ENCODE assay signal across 8 mouse cellular contexts in the genomic region with DNA sequence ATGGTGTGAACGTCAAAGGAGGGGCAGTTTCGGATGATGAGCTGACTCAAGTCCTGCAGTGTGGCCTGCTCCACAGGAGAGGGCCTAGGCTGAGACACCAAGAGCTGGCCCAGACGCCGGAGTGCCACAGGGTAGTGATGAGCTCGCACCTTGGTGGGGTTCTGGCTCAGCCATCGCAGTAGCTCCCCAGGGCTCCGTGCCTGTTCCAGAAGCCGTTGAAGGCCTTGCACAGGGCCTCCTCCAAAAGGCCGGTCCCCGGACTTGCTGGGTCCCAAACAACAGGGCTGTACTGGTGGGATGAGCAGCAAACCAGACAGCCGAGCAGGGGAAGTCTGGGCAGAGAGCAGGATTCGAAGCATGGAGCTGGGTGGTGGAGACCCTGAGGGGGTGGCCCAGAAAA. TPM values are rescaled to one million over a fixed set of nuclear protein-coding genes. Genes with fewer than 3 reads are reported as not detected.
DNase-seq lines count a peak whose midpoint lies in the region; ATAC-seq and TF ChIP-seq lines count a peak whose summit lies in the region.

No protein-coding gene starts in this region.

- no peak overlapping the region for H3K9ac ChIP-seq in forebrain, embryonic 15.5 days (replicated peaks)
- H3K9ac ChIP-seq in liver, embryonic 16.5 days (ENCODE audit: low read depth, low read length), result peak overlapping the region; percentile 92

- no peak for ATAC-seq in G1E (ENCODE audit: extremely low read depth, insufficient number of reproducible peaks, low FRiP score, poor library complexity, severe bottlenecking)
- no peak for ATAC-seq in forebrain, embryonic 15.5 days (replicated peaks)
- no peak for ATAC-seq in liver, embryonic 16.5 days (ENCODE audit: low read depth)
- ATAC-seq in megakaryocyte progenitor cell, adult 5-6 weeks (replicated peaks; ENCODE audit: poor library complexity), result no peak

- no peaks in the 10 kb centered on the region for H3K27me3 ChIP-seq in heart, embryonic 10.5 days (ENCODE audit: insufficient read depth, poor library complexity, severe bottlenecking)
- no peaks in the 10 kb centered on the region for H3K27me3 ChIP-seq in G1E (ENCODE audit: insufficient read depth, low read length)
- peaks cover 6% of the 10 kb centered on the region; the same call in 1 of the 2 replicates for H3K27me3 ChIP-seq in forebrain, embryonic 15.5 days
- H3K27me3 ChIP-seq in liver, embryonic 16.5 days (ENCODE audit: control insufficient read depth, insufficient read depth, low read depth, low read length), result no peaks in the 10 kb centered on the region

- intact Hi-C loops in heart, postnatal 36 days (cut with DNase I), result no loop called here
- intact Hi-C loops in left cerebral cortex, postnatal 14 days (cut with DNase I), result no loop called here

- DNase-seq in heart, embryonic 10.5 days (ENCODE audit: low spot score), result no peak
- no peak for DNase-seq in heart, postnatal 36 days
- no peak for DNase-seq in G1E (ENCODE audit: low spot score)
- no peak for DNase-seq in spleen, postnatal 36 days (ENCODE audit: low spot score in 2 of 2)
- no peak for DNase-seq in left cerebral cortex, postnatal 14 days (ENCODE audit: low spot score in 2 of 2)

- H3K36me3 ChIP-seq in heart, embryonic 10.5 days, result peaks cover 51% of the 10 kb centered on the region
- H3K36me3 ChIP-seq in G1E (replicated peaks), result peaks cover 60% of the 10 kb centered on the region
- H3K36me3 ChIP-seq in forebrain, embryonic 15.5 days, result peaks cover 25% of the 10 kb centered on the region
- peaks cover 16% of the 10 kb centered on the region for H3K36me3 ChIP-seq in liver, embryonic 16.5 days (ENCODE audit: control insufficient read depth, insufficient read depth)

- peaks cover 41% of the 10 kb centered on the region for H3K4me1 ChIP-seq in heart, embryonic 10.5 days
- H3K4me1 ChIP-seq in G1E (ENCODE audit: insufficient read depth, low read depth, low read length), result peaks cover 65% of the 10 kb centered on the region
- peaks cover 36% of the 10 kb centered on the region for H3K4me1 ChIP-seq in forebrain, embryonic 15.5 days
- H3K4me1 ChIP-seq in liver, embryonic 16.5 days (ENCODE audit: control insufficient read depth, low read depth, low read length), result peaks cover 36% of the 10 kb centered on the region

- no peak for TF ChIP-seq CTCF in G1E (IDR thresholded peaks at IDR 0.05; ENCODE audit: low read depth, low read length)

- peak overlapping the region; percentile 96 for H3K4me3 ChIP-seq in heart, embryonic 10.5 days
- H3K4me3 ChIP-seq in G1E (ENCODE audit: low read depth, low read length), result peak overlapping the region; percentile 88
- peak overlapping the region; percentile 96 for H3K4me3 ChIP-seq in forebrain, embryonic 15.5 days
- H3K4me3 ChIP-seq in liver, embryonic 16.5 days (ENCODE audit: low read depth, low read length), result peak overlapping the region; percentile 94

- H3K27ac ChIP-seq in heart, embryonic 10.5 days, result peak overlapping the region; percentile 97; the same call in 1 of the 2 replicates
- no peak overlapping the region for H3K27ac ChIP-seq in forebrain, embryonic 15.5 days (replicated peaks)
- H3K27ac ChIP-seq in liver, embryonic 16.5 days (ENCODE audit: low read length), result no peak overlapping the region

- WGBS in heart, embryonic 10.5 days, result 80% methylated on average over 12 of the region's 12 CpGs
- 80% methylated on average over 12 of the region's 12 CpGs for WGBS in forebrain, embryonic 15.5 days
- 84% methylated on average over 12 of the region's 12 CpGs for WGBS in liver, embryonic 16.5 days (ENCODE audit: insufficient replicate concordance)

- H3K9me3 ChIP-seq in heart, embryonic 10.5 days, result no peaks in the 10 kb centered on the region
- no peaks in the 10 kb centered on the region for H3K9me3 ChIP-seq in G1E (replicated peaks)
- H3K9me3 ChIP-seq in forebrain, embryonic 15.5 days, result no peaks in the 10 kb centered on the region
- H3K9me3 ChIP-seq in liver, embryonic 16.5 days (replicated peaks; ENCODE audit: control insufficient read depth, low read length), result no peaks in the 10 kb centered on the region

- peak overlapping the region; percentile 96 for H3K4me2 ChIP-seq in forebrain, embryonic 15.5 days (replicated peaks)
- peak overlapping the region; percentile 96 for H3K4me2 ChIP-seq in liver, embryonic 16.5 days (ENCODE audit: low read depth, low read length)

RNA-seq across cellular contexts. Expression of a gene that starts 1.2 kb away (rescaled TPM):
- 156 and 197 TPM in 2 replicates for polyA plus RNA-seq in heart, embryonic 10.5 days (2016; fragmentation: Nextera tagmentation; extraction: Ambion mirVana)
- total RNA-seq in heart, postnatal 36 days (2021), result 100 to 1,000 TPM; 288 to 310 TPM
- total RNA-seq in G1E (2014; fragmentation: Nextera tagmentation), result 95.9 and 97.8 TPM in 2 replicates
- total RNA-seq in G1E (2017), result 36.2 and 46.9 TPM in 2 replicates
- 286 and 295 TPM in 2 replicates for polyA plus RNA-seq in G1E (2012)
- polyA plus RNA-seq in forebrain, embryonic 15.5 days (2015; fragmentation: Nextera tagmentation; extraction: Ambion mirVana), result 90.6 and 91.4 TPM in 2 replicates
- 44.9 and 53.4 TPM in 2 replicates for polyA plus RNA-seq in liver, embryonic 16.5 days (2015; fragmentation: Nextera tagmentation; extraction: Ambion mirVana)
- 100 to 1,000 TPM; 110 to 120 TPM for total RNA-seq in left cerebral cortex, postnatal 14 days (2021)
- 35.7 and 44.6 TPM in 2 replicates for total RNA-seq in megakaryocyte progenitor cell, adult 5-6 weeks (2015)
- total RNA-seq in megakaryocyte progenitor cell, adult 5-6 weeks (2017), result 17.4 and 25.7 TPM in 2 replicates

RNA-seq across cellular contexts. Expression of a gene that starts 3.7 kb away (rescaled TPM):
- 21.3 and 22.3 TPM in 2 replicates for polyA plus RNA-seq in heart, embryonic 10.5 days (2016; fragmentation: Nextera tagmentation; extraction: Ambion mirVana)
- total RNA-seq in heart, postnatal 36 days (2021), result 10 to 100 TPM; 11.7 to 12.1 TPM
- total RNA-seq in G1E (2014; fragmentation: Nextera tagmentation) (11.1 and 14.3 TPM in 2 replicates), G1E (2017) (13.3 and 16.1 TPM in 2 replicates)
- 36.3 and 38.1 TPM in 2 replicates for polyA plus RNA-seq in G1E (2012)
- polyA plus RNA-seq in forebrain, embryonic 15.5 days (2015; fragmentation: Nextera tagmentation; extraction: Ambion mirVana), result 39.4 and 40.1 TPM in 2 replicates
- polyA plus RNA-seq in liver, embryonic 16.5 days (2015; fragmentation: Nextera tagmentation; extraction: Ambion mirVana), result 5.5 and 6.1 TPM in 2 replicates
- 10 to 100 TPM; 30.4 to 31.2 TPM for total RNA-seq in left cerebral cortex, postnatal 14 days (2021)
- total RNA-seq in megakaryocyte progenitor cell, adult 5-6 weeks (2015), result 7.3 and 7.7 TPM in 2 replicates
- total RNA-seq in megakaryocyte progenitor cell, adult 5-6 weeks (2017), result 13.7 and 14.9 TPM in 2 replicates

RNA-seq across cellular contexts. Expression of a gene that starts 8.1 kb away (rescaled TPM):
- polyA plus RNA-seq in heart, embryonic 10.5 days (2016; fragmentation: Nextera tagmentation; extraction: Ambion mirVana), result 20.1 and 30.1 TPM in 2 replicates
- 10 to 100 TPM; 83.6 to 91.1 TPM for total RNA-seq in heart, postnatal 36 days (2021)
- total RNA-seq in G1E (2014; fragmentation: Nextera tagmentation) (22.0 and 26.3 TPM in 2 replicates), G1E (2017) (30.3 and 32.8 TPM in 2 replicates)
- 133 and 147 TPM in 2 replicates for polyA plus RNA-seq in G1E (2012)
- 76.9 and 108 TPM in 2 replicates for polyA plus RNA-seq in forebrain, embryonic 15.5 days (2015; fragmentation: Nextera tagmentation; extraction: Ambion mirVana)
- 4.4 and 5.0 TPM in 2 replicates for polyA plus RNA-seq in liver, embryonic 16.5 days (2015; fragmentation: Nextera tagmentation; extraction: Ambion mirVana)
- total RNA-seq in left cerebral cortex, postnatal 14 days (2021), result 100 to 1,000 TPM; 464 to 465 TPM
- 11.4 and 14.1 TPM in 2 replicates for total RNA-seq in megakaryocyte progenitor cell, adult 5-6 weeks (2015)
- total RNA-seq in megakaryocyte progenitor cell, adult 5-6 weeks (2017), result 19.8 and 25.0 TPM in 2 replicates

RNA-seq across cellular contexts. Expression of a gene that starts 20.3 kb away (rescaled TPM):
- polyA plus RNA-seq in heart, embryonic 10.5 days (2016; fragmentation: Nextera tagmentation; extraction: Ambion mirVana), result 33.2 and 36.0 TPM in 2 replicates
- total RNA-seq in heart, postnatal 36 days (2021), result 10 to 100 TPM; 29.2 to 35.1 TPM
- total RNA-seq in G1E (2014; fragmentation: Nextera tagmentation) (24.7 and 42.1 TPM in 2 replicates), G1E (2017) (25.5 and 30.5 TPM in 2 replicates)
- polyA plus RNA-seq in G1E (2012), result 17.4 and 20.0 TPM in 2 replicates
- polyA plus RNA-seq in forebrain, embryonic 15.5 days (2015; fragmentation: Nextera tagmentation; extraction: Ambion mirVana), result 18.5 and 23.7 TPM in 2 replicates
- 9.5 and 12.6 TPM in 2 replicates for polyA plus RNA-seq in liver, embryonic 16.5 days (2015; fragmentation: Nextera tagmentation; extraction: Ambion mirVana)
- 10 to 100 TPM; 26.8 to 31.9 TPM for total RNA-seq in left cerebral cortex, postnatal 14 days (2021)
- total RNA-seq in megakaryocyte progenitor cell, adult 5-6 weeks (2015), result 11.4 and 13.1 TPM in 2 replicates
- total RNA-seq in megakaryocyte progenitor cell, adult 5-6 weeks (2017), result 19.0 and 24.1 TPM in 2 replicates

RNA-seq across cellular contexts. Expression of a gene that starts 20.6 kb away (rescaled TPM):
- polyA plus RNA-seq in heart, embryonic 10.5 days (2016; fragmentation: Nextera tagmentation; extraction: Ambion mirVana), result 33.9 and 37.4 TPM in 2 replicates
- total RNA-seq in heart, postnatal 36 days (2021), result 10 to 100 TPM; 22.5 to 23.0 TPM
- 14.3 and 19.1 TPM in 2 replicates for total RNA-seq in G1E (2014; fragmentation: Nextera tagmentation)
- total RNA-seq in G1E (2017), result 26.6 and 28.1 TPM in 2 replicates
- polyA plus RNA-seq in G1E (2012), result 9.8 and 12.7 TPM in 2 replicates
- polyA plus RNA-seq in forebrain, embryonic 15.5 days (2015; fragmentation: Nextera tagmentation; extraction: Ambion mirVana), result 106 and 114 TPM in 2 replicates
- polyA plus RNA-seq in liver, embryonic 16.5 days (2015; fragmentation: Nextera tagmentation; extraction: Ambion mirVana), result 8.8 and 10.9 TPM in 2 replicates
- 100 to 1,000 TPM; 138 to 149 TPM for total RNA-seq in left cerebral cortex, postnatal 14 days (2021)
- 20.0 TPM in 2 replicates for total RNA-seq in megakaryocyte progenitor cell, adult 5-6 weeks (2015)
- 16.2 and 30.1 TPM in 2 replicates for total RNA-seq in megakaryocyte progenitor cell, adult 5-6 weeks (2017)

Comparison
In these comparisons a context has a peak if more than half of its experiments do, and no peak if none do; other contexts are left out.
1. RNA of a gene that starts 8.1 kb away (total RNA-seq): 464 to 465 TPM in left cerebral cortex, postnatal 14 days; 83.6 to 91.1 TPM in heart, postnatal 36 days, 22.0 to 32.8 TPM in G1E and 11.4 to 25.0 TPM in megakaryocyte progenitor cell, adult 5-6 weeks; every median in the first group is over 4 times any median in the second.
2. Peak in every context shown above with its lines, with median percentiles within 50 percentile points of each other: H3K4me3 ChIP-seq.